12 mouse cellular contexts compared by ENCODE assay signal in genomic region chr7:139077283-139077682, GRCm38 (mm10). TPM values are rescaled to one million over a fixed set of nuclear protein-coding genes. Genes with fewer than 3 reads are reported as not detected.
DNase-seq lines count a peak whose midpoint lies in the region; ATAC-seq lines count a peak whose summit lies in the region.
"Had no signal": no experiment of that assay in that cellular context is flagged by ENCODE, and none has a peak within 500 bp of the region (broad histone marks: within the 10 kb centered on the region; RNA-seq: fewer than 3 reads in every experiment).

No protein-coding gene starts in this region.

- peak overlapping the region; percentile 55; the same call in 1 of the 2 replicates for H3K27ac ChIP-seq in kidney, embryonic 14.5 days (ENCODE audit: low read depth, low read length)
- H3K27ac ChIP-seq in embryonic facial prominence, embryonic 15.5 days (replicated peaks), result no peak overlapping the region
- no peak overlapping the region for H3K27ac ChIP-seq in intestine, embryonic 16.5 days (ENCODE audit: low read length)
- H3K27ac ChIP-seq in neural tube, embryonic 15.5 days (replicated peaks), result peak overlapping the region; percentile 29

- no peaks in the 10 kb centered on the region for H3K27me3 ChIP-seq in kidney, embryonic 14.5 days (ENCODE audit: control insufficient read depth, insufficient read depth, low read length)
- 0 out of 2 replicates have a peak, but pooled peaks cover 2% of the 10 kb centered on the region for H3K27me3 ChIP-seq in embryonic facial prominence, embryonic 15.5 days
- no peaks in the 10 kb centered on the region for H3K27me3 ChIP-seq in intestine, embryonic 16.5 days (replicated peaks; ENCODE audit: control insufficient read depth, insufficient read depth, low read length)
- no peaks in the 10 kb centered on the region for H3K27me3 ChIP-seq in neural tube, embryonic 15.5 days (replicated peaks)

- no peak for DNase-seq in kidney, postnatal 10 days
- no peak for DNase-seq in adrenal gland, postnatal 10 days
- no peak for DNase-seq in kidney, postnatal 25 days
- no peak for DNase-seq in frontal cortex, postnatal 36 days (ENCODE audit: low spot score in 2 of 2)
- DNase-seq: adrenal gland, adult 2 months; lung, postnatal 14 days; right cerebral cortex, postnatal 4 days had no signal

- no peak overlapping the region for H3K4me3 ChIP-seq in kidney, embryonic 14.5 days (ENCODE audit: low read length)
- no peak overlapping the region for H3K4me3 ChIP-seq in embryonic facial prominence, embryonic 15.5 days (replicated peaks)
- H3K4me3 ChIP-seq in intestine, embryonic 16.5 days (ENCODE audit: low read length), result no peak overlapping the region
- H3K4me3 ChIP-seq in neural tube, embryonic 15.5 days (replicated peaks), result no peak overlapping the region

- H3K4me2 ChIP-seq in kidney, embryonic 14.5 days (replicated peaks; ENCODE audit: low read depth, low read length), result no peak overlapping the region
- H3K4me2 ChIP-seq in embryonic facial prominence, embryonic 15.5 days (replicated peaks), result no peak overlapping the region
- no peak overlapping the region for H3K4me2 ChIP-seq in intestine, embryonic 16.5 days (ENCODE audit: low read depth, low read length)
- H3K4me2 ChIP-seq in neural tube, embryonic 15.5 days, result no peak overlapping the region

- no peak overlapping the region for H3K9ac ChIP-seq in kidney, embryonic 14.5 days (ENCODE audit: low read depth, low read length)
- no peak overlapping the region for H3K9ac ChIP-seq in embryonic facial prominence, embryonic 15.5 days
- no peak overlapping the region for H3K9ac ChIP-seq in intestine, embryonic 16.5 days (ENCODE audit: low read depth, low read length)
- no peak overlapping the region for H3K9ac ChIP-seq in neural tube, embryonic 15.5 days (replicated peaks)

- H3K9me3 ChIP-seq in kidney, embryonic 14.5 days (ENCODE audit: control insufficient read depth, low read length), result no peaks in the 10 kb centered on the region
- H3K9me3 ChIP-seq in embryonic facial prominence, embryonic 15.5 days (replicated peaks), result no peaks in the 10 kb centered on the region
- H3K9me3 ChIP-seq in intestine, embryonic 16.5 days (ENCODE audit: control insufficient read depth, low read length), result peaks cover 3% of the 10 kb centered on the region; the same call in 1 of the 2 replicates
- H3K9me3 ChIP-seq in neural tube, embryonic 15.5 days (replicated peaks), result no peaks in the 10 kb centered on the region

- ATAC-seq in kidney, embryonic 14.5 days (ENCODE audit: low FRiP score, low TSS enrichment), result peak; percentile 14; the same call in 1 of the 2 replicates
- ATAC-seq in embryonic facial prominence, embryonic 15.5 days (ENCODE audit: insufficient number of reproducible peaks, low FRiP score, low TSS enrichment, low read depth), result peak; percentile 16; the same call in 1 of the 2 replicates
- peak; percentile 16; the same call in 1 of the 2 replicates for ATAC-seq in intestine, embryonic 16.5 days
- no peak for ATAC-seq in neural tube, embryonic 15.5 days (ENCODE audit: low FRiP score)
- ATAC-seq: inflammation-experienced regulatory T-cells, adult 6 months had no signal

- WGBS in kidney, embryonic 14.5 days, result 16% methylated on average over 7 of the region's 7 CpGs
- 23% methylated on average over 7 of the region's 7 CpGs for WGBS in embryonic facial prominence, embryonic 15.5 days
- 27% methylated on average over 7 of the region's 7 CpGs for WGBS in intestine, embryonic 16.5 days
- WGBS in neural tube, embryonic 15.5 days, result 14% methylated on average over 7 of the region's 7 CpGs

- peaks cover 38% of the 10 kb centered on the region for H3K4me1 ChIP-seq in kidney, embryonic 14.5 days (ENCODE audit: control insufficient read depth, insufficient read depth, low read length)
- peaks cover 18% of the 10 kb centered on the region; the same call in 1 of the 2 replicates for H3K4me1 ChIP-seq in embryonic facial prominence, embryonic 15.5 days
- H3K4me1 ChIP-seq in intestine, embryonic 16.5 days (ENCODE audit: control insufficient read depth, insufficient read depth, low read length), result peaks cover 8% of the 10 kb centered on the region; the same call in 1 of the 2 replicates
- H3K4me1 ChIP-seq in neural tube, embryonic 15.5 days, result peaks cover 60% of the 10 kb centered on the region

- H3K36me3 ChIP-seq in kidney, embryonic 14.5 days (ENCODE audit: control insufficient read depth, insufficient read depth, low read length), result no peaks in the 10 kb centered on the region
- no peaks in the 10 kb centered on the region for H3K36me3 ChIP-seq in embryonic facial prominence, embryonic 15.5 days
- H3K36me3 ChIP-seq in intestine, embryonic 16.5 days (ENCODE audit: control insufficient read depth, insufficient read depth, low read length), result no peaks in the 10 kb centered on the region
- H3K36me3 ChIP-seq in neural tube, embryonic 15.5 days, result no peaks in the 10 kb centered on the region

RNA-seq across cellular contexts. Expression of gene Dpysl4, which starts 8.5 kb away (rescaled TPM):
- polyA plus RNA-seq in kidney, embryonic 14.5 days (2014; fragmentation: Nextera tagmentation; extraction: Ambion mirVana), result 17.5 and 21.6 TPM in 2 replicates
- 19.1 and 21.1 TPM in 2 replicates for polyA plus RNA-seq in embryonic facial prominence, embryonic 15.5 days (2015; fragmentation: Nextera tagmentation; extraction: Ambion mirVana)
- 10.0 and 11.6 TPM in 2 replicates for polyA plus RNA-seq in intestine, embryonic 16.5 days (2015; fragmentation: Nextera tagmentation; extraction: Ambion mirVana)
- 153 and 181 TPM in 2 replicates for polyA plus RNA-seq in neural tube, embryonic 15.5 days (2015; fragmentation: Nextera tagmentation; extraction: Ambion mirVana)
- total RNA-seq in adrenal gland, postnatal 10 days (2021), result 1 to 10 TPM; 3.3 to 6.3 TPM

Comparison
In these comparisons a context has a peak if more than half of its experiments do, and no peak if none do; other contexts are left out.
1. H3K27ac ChIP-seq: peak in kidney, embryonic 14.5 days (single experiment) and neural tube, embryonic 15.5 days (single experiment); none in embryonic facial prominence, embryonic 15.5 days (single experiment) and intestine, embryonic 16.5 days (single experiment).